Mouse (Mus musculus) mouse trophoblast stem cell (cell line): ENCODE measurements around the gene Zfp68.

Source experiments
- in situ Hi-C, 2 experiments: fragments of 300-500 bp; cut with MseI, MboI; formaldehyde crosslinking; loops; 2 replicates in 1 of 2; 3 replicates in 1 of 2; pipeline ENCODE4 v1.15.1; 2025

Zfp68 gene

GRCm38 (mm10) chr5:138619211-138620128 is at the start of gene Zfp68:
Gene Zfp68, minus strand, starts transcription at chr5:138619761.
- in situ Hi-C loops: no loop called here

- in situ Hi-C loops: no loop called here
Measured at GRCm38 (mm10) chr5:138658922-138659321, 39.4 kb upstream of the Zfp68 start.

GRCm38 (mm10) chr5:138657854-138658253 is 38.3 kb upstream of the Zfp68 start:
- in situ Hi-C loops: no loop called here

GRCm38 (mm10) chr5:138657407-138657806 is 37.8 kb upstream of the Zfp68 start:
- in situ Hi-C loops: no loop called here

- in situ Hi-C loops: no loop called here
Measured at GRCm38 (mm10) chr5:138656477-138657156, 37.1 kb upstream of the Zfp68 start.

- in situ Hi-C loops: no loop called here
Measured at GRCm38 (mm10) chr5:138652911-138653310, 33.4 kb upstream of the Zfp68 start.

- in situ Hi-C loops: no loop called here
Measured at GRCm38 (mm10) chr5:138641761-138642160, 22.2 kb upstream of the Zfp68 start.

- in situ Hi-C loops: no loop called here
Measured at GRCm38 (mm10) chr5:138641081-138641480, 21.5 kb upstream of the Zfp68 start.

- in situ Hi-C loops: no loop called here
Measured at GRCm38 (mm10) chr5:138636486-138636885, 16.9 kb upstream of the Zfp68 start.

- in situ Hi-C loops: no loop called here
Measured at GRCm38 (mm10) chr5:138623478-138623875, 3.9 kb upstream of the Zfp68 start.

GRCm38 (mm10) chr5:138622645-138623477 is 3.3 kb upstream of the Zfp68 start, which contains the start of gene A430033K04Rik:
Gene A430033K04Rik, plus strand, starts transcription at chr5:138622859.
- in situ Hi-C loops: no loop called here

- in situ Hi-C loops: no loop called here
Measured at GRCm38 (mm10) chr5:138620836-138621235, 1.3 kb upstream of the Zfp68 start.

GRCm38 (mm10) chr5:138618353-138618752 is 1.2 kb downstream of the Zfp68 start:
- in situ Hi-C loops: no loop called here

- in situ Hi-C loops: no loop called here
Measured at GRCm38 (mm10) chr5:138587396-138587795, 32.2 kb downstream of the Zfp68 start.

GRCm38 (mm10) chr5:138571623-138572022 is 47.9 kb downstream of the Zfp68 start:
- in situ Hi-C loops: no loop called here

GRCm38 (mm10) chr5:138564612-138565011 is 54.9 kb downstream of the Zfp68 start, which contains the start of gene 1700123K08Rik:
Gene 1700123K08Rik, minus strand, starts transcription at chr5:138564712.
- in situ Hi-C loops: loop anchor here in 1 of 2 experiments (10.0 kb wide), 1 partner anchor 90 kb away; no protein-coding TSS in a partner anchor
